Mouse (Mus musculus) urinary bladder, adult 2 months (tissue): ENCODE results near the gene Sucnr1. TPM values are rescaled to one million over a fixed set of nuclear protein-coding genes. Genes with fewer than 3 reads are reported as not detected.

ENCODE experiments used
- DNase-seq: peaks from one replicate; pipeline ENCODE4 v3.0.0; 2022; ENCODE audit warnings: low spot score
- polyA plus RNA-seq: library from polyadenylated mRNA; depleted of rRNA; stranded (reverse); fragments of >200 nt; gene quantifications from 2 replicates; pipeline ENCODE4 v1.2.3, GENCODE M21; 2012; rRNA removed

Gene Sucnr1
- polyA plus RNA-seq, 1 experiment = 0.67 TPM

DNA sequence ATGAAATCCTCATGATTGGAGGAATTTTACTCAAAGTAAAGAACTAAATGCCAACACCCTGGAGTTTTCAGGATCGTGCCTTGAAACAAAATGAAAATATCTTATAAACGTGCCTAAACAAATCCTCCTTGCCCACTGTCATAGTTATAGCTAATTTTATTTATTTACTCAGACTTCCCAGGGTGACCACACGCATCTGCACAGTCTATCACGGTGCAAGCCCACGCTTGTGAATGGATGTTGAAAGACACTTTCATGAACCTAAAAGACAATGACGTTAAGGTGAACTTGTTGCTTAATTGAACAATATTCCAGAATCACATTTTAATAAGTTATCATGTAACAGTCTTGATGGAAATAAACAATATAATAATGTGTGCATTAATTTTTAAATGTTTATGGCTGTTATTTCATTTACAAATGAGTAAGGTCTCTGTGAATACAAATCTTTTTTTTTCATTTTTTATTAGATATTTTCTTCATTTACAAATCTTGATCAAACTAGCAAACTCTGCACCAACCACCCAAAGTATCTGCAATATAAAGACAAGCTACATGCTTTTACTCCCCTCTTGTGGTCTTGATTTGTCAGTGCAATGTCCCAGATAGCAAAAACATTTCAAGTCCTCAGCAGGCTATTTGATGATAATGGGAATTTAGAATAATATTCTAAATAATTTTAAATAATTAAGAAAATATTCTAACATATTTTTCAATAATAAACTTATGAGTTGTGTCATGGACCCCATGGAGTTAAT, 30.4 kb downstream of the Sucnr1 start:
- DNase-seq = no peak

DNA sequence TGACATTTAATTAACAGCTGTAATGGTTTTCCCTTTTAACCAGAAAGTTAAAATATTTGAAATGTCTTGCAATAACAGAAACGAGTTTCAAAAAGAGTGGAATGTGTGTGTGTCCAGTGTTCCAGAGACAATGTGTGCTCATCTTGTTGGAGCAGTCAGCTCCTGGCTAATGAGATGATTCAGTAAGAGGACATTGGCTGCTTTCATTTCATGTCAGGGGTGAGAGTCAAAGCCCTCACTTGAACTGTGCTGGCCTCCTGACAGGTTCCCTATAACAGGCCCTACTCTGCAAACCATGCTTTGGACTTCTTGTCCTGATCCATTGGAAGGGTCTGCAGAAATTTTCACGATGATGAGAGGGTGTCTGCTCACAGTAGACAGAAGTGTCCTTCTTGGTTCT, 32.9 kb downstream of the Sucnr1 start:
- no peak for DNase-seq

DNA sequence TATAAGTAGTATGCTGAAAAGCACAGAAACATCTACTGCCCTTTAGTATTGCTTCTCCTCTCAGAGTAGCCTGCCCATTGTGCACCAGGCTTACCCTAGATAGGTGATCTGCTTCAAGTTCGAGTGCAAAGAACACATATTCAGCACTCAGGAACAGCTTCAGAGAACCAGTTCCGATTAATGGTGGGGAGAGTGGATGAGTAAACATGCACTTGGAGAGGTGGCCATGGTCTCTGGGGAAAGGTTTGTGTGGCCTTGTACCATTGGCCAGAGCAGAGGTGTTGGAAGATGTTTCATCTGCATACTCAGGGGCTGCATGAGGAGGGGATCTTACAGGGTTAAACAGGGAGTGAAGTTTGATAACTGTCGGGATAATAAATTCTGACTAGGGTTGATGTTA, 39.8 kb downstream of the Sucnr1 start:
- no peak for DNase-seq

- no peak for DNase-seq
Measured at GRCm38 (mm10) chr3:60123859-60124794, 42.5 kb downstream of the Sucnr1 start.

- no peak for DNase-seq
Measured at GRCm38 (mm10) chr3:60126564-60126963, 44.9 kb downstream of the Sucnr1 start.

GRCm38 (mm10) chr3:60128282-60128681, 46.6 kb downstream of the Sucnr1 start:
- DNase-seq = no peak

DNA sequence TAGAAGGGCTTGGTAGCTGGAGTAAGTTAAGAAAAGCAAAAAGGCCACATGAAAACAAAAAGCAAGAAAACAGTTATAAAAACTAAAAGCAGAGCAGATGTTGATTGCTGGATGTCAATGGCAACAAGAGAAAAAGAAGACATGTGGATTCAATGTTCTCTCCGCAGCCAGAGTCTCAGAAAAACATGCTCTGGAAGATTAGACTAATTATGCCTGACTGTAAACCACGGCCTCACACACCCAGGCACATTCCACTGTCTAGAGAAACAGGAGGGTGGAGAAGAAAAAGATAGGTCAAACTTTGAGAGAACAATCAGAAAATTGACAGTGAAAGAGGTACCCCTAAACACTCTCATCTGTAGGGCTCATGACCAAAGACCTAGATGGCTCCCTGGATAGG, 54.1 kb downstream of the Sucnr1 start:
- no peak for DNase-seq

Other genes with a start within 250 kb of the Sucnr1 start
- gene Gm8298, start 220.8 kb upstream of the Sucnr1 start, polyA plus RNA-seq = not detected in 2 replicates
- gene C130079G13Rik, start 156.7 kb upstream of the Sucnr1 start, polyA plus RNA-seq = not detected in 2 replicates
- gene Aadacl2, start 75.1 kb upstream of the Sucnr1 start, polyA plus RNA-seq = not detected in 2 replicates
- gene Aadac, start 56.2 kb upstream of the Sucnr1 start, polyA plus RNA-seq = not detected in 2 replicates